In genomic region chr15:61139151-61139550, GRCm38 (mm10) we compare ENCODE assay signal across 22 mouse cellular contexts.
A peak's percentile ranks its signal among the peaks of the same experiment; 100 is the strongest.
DNase-seq lines count a peak whose midpoint lies in the region; ATAC-seq and TF ChIP-seq lines count a peak whose summit lies in the region.
"Had no signal": no experiment of that assay in that cellular context is flagged by ENCODE, and none has a peak within 500 bp of the region (broad histone marks: within the 10 kb centered on the region; RNA-seq: fewer than 3 reads in every experiment).

No protein-coding gene starts in this region.

- no peaks in the 10 kb centered on the region for H3K27me3 ChIP-seq in embryonic facial prominence, embryonic 14.5 days (replicated peaks; ENCODE audit: control insufficient read depth, insufficient read depth, low read length)
- no peaks in the 10 kb centered on the region for H3K27me3 ChIP-seq in embryonic facial prominence, embryonic 10.5 days (replicated peaks; ENCODE audit: low read depth, poor library complexity, severe bottlenecking)
- H3K27me3 ChIP-seq in C2C12 (ENCODE audit: control insufficient read depth, insufficient read depth, insufficient read length): no peaks in the 10 kb centered on the region
- H3K27me3 ChIP-seq: forebrain, embryonic 13.5 days; heart, embryonic 12.5 days; hindbrain, embryonic 15.5 days had no signal

- whole genome bisulfite sequencing in embryonic facial prominence, embryonic 14.5 days: 47% methylated on average over 5 of the region's 5 CpGs
- WGBS in embryonic facial prominence, embryonic 10.5 days: 95% methylated on average over 5 of the region's 5 CpGs

- no peak overlapping the region for H3K4me2 ChIP-seq in embryonic facial prominence, embryonic 14.5 days (ENCODE audit: low read depth, low read length)
- H3K4me2 ChIP-seq: forebrain, embryonic 13.5 days; heart, embryonic 12.5 days; hindbrain, embryonic 15.5 days had no signal

- no peaks in the 10 kb centered on the region for H3K79me2 ChIP-seq in C2C12 (ENCODE audit: control insufficient read depth, insufficient read depth)

- no peaks in the 10 kb centered on the region for H3K9me3 ChIP-seq in embryonic facial prominence, embryonic 14.5 days (ENCODE audit: control insufficient read depth, low read length)
- H3K9me3 ChIP-seq in embryonic facial prominence, embryonic 10.5 days: no peaks in the 10 kb centered on the region
- H3K9me3 ChIP-seq: forebrain, embryonic 13.5 days; G1E; heart, embryonic 12.5 days; hindbrain, embryonic 10.5 days; hindbrain, embryonic 15.5 days had no signal

- no peaks in the 10 kb centered on the region for H3K79me3 ChIP-seq in C2C12 (ENCODE audit: low read depth)

- DNase-seq in embryonic facial prominence, embryonic 14.5 days (ENCODE audit: low spot score): peak; percentile 78
- DNase-seq in embryonic facial prominence, embryonic 10.5 days (ENCODE audit: low spot score): no peak
- peak; percentile 23 for DNase-seq in brain, embryonic 14.5 days (ENCODE audit: low read depth)
- DNase-seq in ovary, adult 18-20 months (ENCODE audit: low spot score): no peak
- DNase-seq in left cerebral cortex, adult 18-20 months (ENCODE audit: low spot score in 2 of 2): no peak
- DNase-seq: adrenal gland, adult 2 months; cerebellum, adult 18-20 months; cerebellum, adult 9-11 months; cerebellum, postnatal 36 days; forebrain, postnatal 0 days; gastrocnemius, adult 2 months; gastrocnemius, postnatal 25 days had no signal

- no peak for TF ChIP-seq POLR2A in brain, embryonic 14.5 days (IDR thresholded peaks at IDR 0.05; ENCODE audit: borderline replicate concordance, extremely low read depth, insufficient read depth, insufficient read length, poor library complexity, severe bottlenecking)

- no peak for TF ChIP-seq CTCF in C2C12 (IDR thresholded peaks at IDR 0.05; ENCODE audit: control insufficient read depth, insufficient read depth, insufficient read length)
- no peak for TF ChIP-seq CTCF in brain, embryonic 14.5 days (IDR thresholded peaks at IDR 0.05; ENCODE audit: borderline replicate concordance, extremely low read depth, insufficient read depth, insufficient read length)

- no peak overlapping the region for H3K27ac ChIP-seq in embryonic facial prominence, embryonic 14.5 days (replicated peaks; ENCODE audit: low read depth, low read length)
- no peak overlapping the region for H3K27ac ChIP-seq in embryonic facial prominence, embryonic 10.5 days (replicated peaks)
- H3K27ac ChIP-seq: forebrain, embryonic 13.5 days; gastrocnemius, adult 2 months; hindbrain, embryonic 10.5 days; hindbrain, embryonic 15.5 days had no signal

- H3ac ChIP-seq in C2C12 (ENCODE audit: control insufficient read depth, insufficient read length, low read depth): no peak overlapping the region

- no peaks in the 10 kb centered on the region for H3K4me1 ChIP-seq in embryonic facial prominence, embryonic 14.5 days (ENCODE audit: control insufficient read depth, insufficient read depth, low read length)
- no peaks in the 10 kb centered on the region for H3K4me1 ChIP-seq in embryonic facial prominence, embryonic 10.5 days
- H3K4me1 ChIP-seq: hindbrain, embryonic 15.5 days had no signal

- no peaks in the 10 kb centered on the region for H3K36me3 ChIP-seq in embryonic facial prominence, embryonic 14.5 days (ENCODE audit: control insufficient read depth, insufficient read depth, low read length)
- no peaks in the 10 kb centered on the region for H3K36me3 ChIP-seq in embryonic facial prominence, embryonic 10.5 days (replicated peaks)
- H3K36me3 ChIP-seq in C2C12 (ENCODE audit: control insufficient read depth, insufficient read depth): no peaks in the 10 kb centered on the region
- H3K36me3 ChIP-seq: G1E; heart, embryonic 12.5 days; hindbrain, embryonic 10.5 days; hindbrain, embryonic 15.5 days had no signal

- ATAC-seq in embryonic facial prominence, embryonic 14.5 days (ENCODE audit: low read depth): peak; percentile 57
- ATAC-seq: activated CD4-positive, CD25-positive, alpha-beta regulatory T cell, adult 4 months; CD4-positive, CD25-positive, alpha-beta regulatory T cell, adult 4 months; forebrain, embryonic 13.5 days; forebrain, postnatal 0 days; inflammation-experienced regulatory T-cells, adult 6 months; intestine, postnatal 0 days had no signal

- H3K9ac ChIP-seq in embryonic facial prominence, embryonic 14.5 days (ENCODE audit: low read depth, low read length): no peak overlapping the region
- H3K9ac ChIP-seq: forebrain, embryonic 13.5 days; forebrain, postnatal 0 days; heart, embryonic 12.5 days; hindbrain, embryonic 15.5 days had no signal

- H3K4me3 ChIP-seq in embryonic facial prominence, embryonic 14.5 days (ENCODE audit: low read depth, low read length): no peak overlapping the region
- H3K4me3 ChIP-seq in embryonic facial prominence, embryonic 10.5 days: no peak overlapping the region
- H3K4me3 ChIP-seq in C2C12 (ENCODE audit: insufficient read depth, poor library complexity, severe bottlenecking): no peak overlapping the region
- H3K4me3 ChIP-seq: forebrain, embryonic 13.5 days; gastrocnemius, adult 2 months; heart, embryonic 12.5 days; hindbrain, embryonic 10.5 days; hindbrain, embryonic 15.5 days had no signal

TF ChIP-seq in C2C12, 6 proteins besides CTCF, POLR2A, EP300 and RAD21:
- TF ChIP-seq MYOD1 (IDR thresholded peaks at IDR 0.05; ENCODE audit: control insufficient read depth, insufficient read length, low read depth): no peak
- TF ChIP-seq FOSL1 (IDR thresholded peaks at IDR 0.05; ENCODE audit: insufficient read depth, low read length, poor library complexity, severe bottlenecking): peak; percentile 5

Comparison
In these comparisons a context has a peak if more than half of its experiments do, and no peak if none do; other contexts are left out.
1. DNase-seq: peak in embryonic facial prominence, embryonic 14.5 days (single experiment) and brain, embryonic 14.5 days (single experiment); none in embryonic facial prominence, embryonic 10.5 days (single experiment), ovary, adult 18-20 months (single experiment) and left cerebral cortex, adult 18-20 months (0 of 2).